Mouse (Mus musculus) adipocyte (in vitro differentiated cells): Measurements from ENCODE around the gene Fam208a.
A peak's percentile ranks its signal among the peaks of the same experiment; 100 is the strongest.

Experiments used
- DNase-seq: peaks from one replicate; pipeline ENCODE4 v3.0.0-alpha.2; 2016; ENCODE audit warnings: low spot score

Fam208a gene

DNA sequence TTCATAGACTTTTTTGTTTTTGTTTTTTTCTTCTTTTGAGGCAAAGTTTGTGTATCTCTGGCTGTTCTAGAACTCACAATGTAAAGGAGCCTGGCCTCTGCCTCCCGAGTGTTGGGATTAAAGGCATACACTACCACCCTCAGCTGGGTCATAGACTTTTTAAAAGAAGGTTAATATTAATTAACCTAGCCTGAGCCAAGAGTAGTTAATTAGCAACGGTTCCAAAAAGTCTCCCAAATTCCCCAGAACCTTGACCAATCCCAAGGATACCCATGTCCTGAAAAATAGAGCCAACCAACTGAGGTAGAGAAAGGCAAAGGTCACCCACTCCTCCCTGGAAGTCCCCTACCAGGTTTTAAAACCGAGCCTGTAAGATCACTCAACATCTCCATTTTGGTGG lies 7.8 kb upstream of the Fam208a start:
- no peak for DNase-seq

GRCm38 (mm10) chr14:27422301-27422700 lies 6.3 kb upstream of the Fam208a start:
- no peak for DNase-seq

- peak; percentile 89 for DNase-seq
Measured at GRCm38 (mm10) chr14:27428973-27429711, 508 bp downstream of the Fam208a start.

GRCm38 (mm10) chr14:27430280-27430679 lies 1.6 kb downstream of the Fam208a start:
- no peak for DNase-seq

GRCm38 (mm10) chr14:27432064-27432463 lies 3.4 kb downstream of the Fam208a start:
- DNase-seq: no peak

DNA sequence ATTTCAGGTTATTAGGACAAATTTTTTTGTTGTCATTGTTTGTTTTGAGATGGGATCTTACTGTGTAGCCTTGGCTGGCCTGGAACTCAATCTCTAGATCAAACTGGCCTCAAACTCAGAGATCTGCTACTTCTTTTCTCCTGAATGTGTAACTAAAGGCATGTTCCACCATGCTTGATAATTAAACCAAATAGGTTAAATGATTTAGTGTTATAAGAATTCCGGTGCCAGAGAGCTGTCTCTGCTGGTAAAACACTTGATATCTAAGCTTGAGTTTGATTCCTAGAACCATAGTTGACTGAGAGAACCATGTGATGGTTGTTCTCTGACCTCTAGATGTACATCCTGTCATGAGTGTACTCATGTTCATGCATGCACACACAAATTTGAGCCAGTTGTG lies 7.5 kb downstream of the Fam208a start:
- DNase-seq: no peak

DNA sequence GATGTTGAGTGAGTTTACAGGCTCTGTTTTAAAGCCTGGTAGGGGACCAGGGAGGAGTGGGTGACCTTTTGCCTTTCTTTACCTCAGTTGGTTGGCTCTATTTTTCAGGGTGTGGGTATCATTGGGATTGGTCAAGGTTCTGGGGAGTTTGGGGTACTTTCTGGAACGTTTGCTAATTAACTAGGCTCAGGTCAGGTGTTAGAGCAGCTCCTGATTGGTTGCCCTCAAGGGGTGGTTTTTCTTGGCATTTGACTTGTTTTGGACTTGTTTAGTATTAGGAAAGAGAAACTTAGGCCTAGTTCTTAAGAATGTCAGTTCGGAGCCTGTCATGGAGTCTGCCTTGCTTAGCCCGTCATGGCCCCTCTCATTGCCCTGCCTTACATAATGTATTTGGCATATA lies 8.2 kb downstream of the Fam208a start:
- DNase-seq: peak; percentile 68

DNA sequence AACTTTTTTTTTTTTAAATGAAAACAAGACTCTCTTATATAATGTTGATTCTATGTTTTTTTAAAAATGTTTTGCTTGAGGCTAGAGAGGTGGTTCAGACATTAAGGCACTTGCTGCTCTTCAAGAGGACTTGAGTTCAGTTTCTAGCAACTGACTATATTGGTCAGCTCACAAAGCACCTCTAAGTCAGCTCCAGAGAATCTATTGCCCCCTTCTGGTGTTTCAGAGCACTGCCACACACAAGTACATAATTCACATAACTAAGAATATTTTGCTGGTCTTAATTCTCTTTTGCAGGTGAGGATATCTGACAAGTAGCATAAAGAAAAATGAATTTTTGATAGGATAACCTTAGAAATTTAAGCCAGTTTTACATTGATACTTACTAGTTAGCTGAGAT lies 12.3 kb downstream of the Fam208a start:
- no peak for DNase-seq

DNA sequence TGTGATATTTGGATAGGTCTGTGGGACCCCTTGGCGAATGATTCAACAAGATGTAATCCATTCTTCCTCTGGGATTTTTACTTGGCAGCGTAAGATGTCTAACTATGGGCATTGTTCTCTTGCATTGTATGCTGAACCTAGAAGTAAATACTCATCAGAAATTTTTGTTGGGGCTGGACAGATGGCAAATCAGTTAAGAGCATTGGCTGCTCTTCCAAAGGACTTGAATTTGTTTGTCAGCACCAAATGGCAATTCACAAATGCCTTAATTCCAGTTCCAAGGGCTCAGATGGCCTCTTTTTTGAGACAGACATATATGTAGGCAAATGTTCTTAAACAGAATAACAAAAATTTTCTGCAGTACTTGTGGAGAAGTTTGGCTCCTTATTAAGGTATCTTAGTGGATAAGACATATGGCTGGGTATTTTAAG lies 16.2 kb downstream of the Fam208a start:
- no peak for DNase-seq

DNA sequence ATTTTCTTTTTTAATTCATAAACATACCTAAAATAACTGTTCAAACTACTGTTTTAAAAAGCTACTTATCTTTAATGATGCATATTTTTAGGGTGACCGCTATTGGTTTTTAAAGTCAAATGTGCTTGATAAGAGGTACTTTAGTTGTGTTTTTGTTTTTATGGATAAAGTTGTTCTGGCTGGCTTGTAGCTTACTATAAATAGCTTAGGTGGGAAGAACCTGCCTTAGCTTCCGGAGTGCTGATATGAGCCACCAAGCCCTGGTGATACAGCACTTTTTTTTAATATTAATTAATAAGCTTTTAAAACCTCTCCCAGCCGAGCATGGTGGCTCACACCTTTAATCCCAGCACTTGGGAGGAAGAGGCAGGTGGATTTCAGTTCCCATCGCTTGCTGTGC lies 18.3 kb downstream of the Fam208a start:
- no peak for DNase-seq

DNA sequence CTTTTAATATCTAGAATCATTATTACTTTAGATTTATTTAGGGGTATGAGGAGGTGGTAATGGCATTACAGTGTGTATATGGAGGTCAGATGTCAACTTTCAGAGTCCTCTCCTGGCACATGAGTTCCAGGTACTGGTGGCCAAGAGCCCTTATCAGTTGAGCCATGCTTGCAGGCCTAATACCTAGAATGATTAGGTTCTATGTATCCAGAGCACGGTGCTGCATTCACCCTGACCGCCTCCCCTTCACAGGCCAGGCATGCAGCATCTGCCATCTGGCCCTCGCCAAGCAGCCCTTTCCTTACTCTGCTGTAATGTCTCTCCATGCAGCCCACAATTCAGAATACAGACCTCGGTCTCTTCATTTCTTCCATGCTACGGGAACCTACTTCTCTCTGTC lies 62.8 kb downstream of the Fam208a start:
- no peak for DNase-seq

DNA sequence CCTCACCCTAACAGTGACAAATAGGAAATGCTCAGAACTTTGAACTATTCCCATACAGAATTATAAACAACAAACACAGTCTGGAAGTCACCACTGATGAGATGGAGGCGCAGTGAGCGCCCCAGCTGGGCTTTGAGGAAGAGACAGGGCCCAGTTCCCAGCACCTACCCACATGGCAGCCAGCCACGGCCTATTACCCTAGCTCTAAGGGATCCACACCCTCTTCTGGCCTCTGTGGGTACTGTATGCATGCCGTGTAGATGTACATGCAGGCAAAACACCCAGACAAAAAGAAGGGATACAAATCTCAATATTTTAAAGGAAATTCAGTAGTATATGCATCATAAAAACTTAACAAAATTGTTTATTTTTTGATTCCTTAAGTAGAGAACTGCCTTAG lies 64.9 kb downstream of the Fam208a start:
- DNase-seq: no peak

DNA sequence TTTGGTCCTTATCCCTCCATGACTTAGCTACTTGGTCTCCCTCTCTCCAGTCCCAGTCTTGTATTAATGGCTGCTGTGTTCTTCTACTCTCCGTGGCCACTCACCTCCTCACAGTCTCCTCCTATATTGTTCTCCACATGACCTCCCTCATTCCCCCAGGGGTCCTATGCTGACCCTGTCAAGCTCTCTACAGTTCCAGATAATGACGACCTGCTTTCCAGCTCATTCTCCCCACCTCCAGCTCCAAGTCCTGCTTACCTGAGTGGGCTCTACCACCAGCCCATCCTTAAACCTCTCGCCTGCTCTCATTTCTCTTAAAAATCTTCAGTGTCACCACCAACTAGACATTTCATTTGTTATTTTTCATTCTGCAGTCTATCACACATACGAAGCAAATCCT lies 72.5 kb downstream of the Fam208a start:
- no peak for DNase-seq

DNA sequence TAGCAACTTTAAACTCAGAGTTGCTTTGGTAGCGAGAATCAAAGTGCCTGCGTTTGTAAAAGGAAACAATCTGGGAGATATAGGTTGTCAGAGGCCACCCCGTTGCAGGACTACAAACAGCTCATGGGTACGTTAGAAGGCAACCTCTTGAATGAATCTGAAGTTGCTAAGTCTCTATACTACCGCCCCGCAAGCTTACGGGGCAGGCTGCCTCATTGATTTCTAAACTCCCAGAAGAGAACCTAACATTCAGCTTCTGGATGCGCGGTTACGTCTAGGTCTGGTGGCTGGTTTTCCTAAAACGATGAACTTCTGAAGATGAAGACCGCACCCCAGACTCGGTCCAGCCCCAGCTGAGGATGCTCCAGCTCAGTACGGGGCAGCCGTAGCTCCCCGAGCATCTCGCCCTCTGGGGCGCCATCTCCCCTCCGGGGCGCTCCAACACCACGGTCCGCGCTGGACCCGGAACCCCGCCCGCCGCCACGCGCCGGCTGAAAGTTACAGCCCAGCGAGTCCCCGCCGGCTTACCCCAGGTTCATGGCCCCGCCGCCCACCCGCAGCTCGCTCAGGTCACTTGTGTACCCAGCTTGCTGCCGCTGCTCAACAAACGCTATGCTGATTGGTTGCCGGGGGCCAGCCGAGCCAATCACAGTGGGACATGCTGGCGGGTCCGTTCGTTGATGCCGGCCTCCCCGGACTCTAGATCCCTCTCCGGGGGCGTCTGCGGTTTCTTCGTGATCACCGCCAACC lies 79.4 kb downstream of the Fam208a start, which contains the start of gene Ccdc66:
Gene Ccdc66 (minus strand): TSS at position 567 of the 750 bp plus-strand sequence.
- DNase-seq: peak; percentile 91

DNA sequence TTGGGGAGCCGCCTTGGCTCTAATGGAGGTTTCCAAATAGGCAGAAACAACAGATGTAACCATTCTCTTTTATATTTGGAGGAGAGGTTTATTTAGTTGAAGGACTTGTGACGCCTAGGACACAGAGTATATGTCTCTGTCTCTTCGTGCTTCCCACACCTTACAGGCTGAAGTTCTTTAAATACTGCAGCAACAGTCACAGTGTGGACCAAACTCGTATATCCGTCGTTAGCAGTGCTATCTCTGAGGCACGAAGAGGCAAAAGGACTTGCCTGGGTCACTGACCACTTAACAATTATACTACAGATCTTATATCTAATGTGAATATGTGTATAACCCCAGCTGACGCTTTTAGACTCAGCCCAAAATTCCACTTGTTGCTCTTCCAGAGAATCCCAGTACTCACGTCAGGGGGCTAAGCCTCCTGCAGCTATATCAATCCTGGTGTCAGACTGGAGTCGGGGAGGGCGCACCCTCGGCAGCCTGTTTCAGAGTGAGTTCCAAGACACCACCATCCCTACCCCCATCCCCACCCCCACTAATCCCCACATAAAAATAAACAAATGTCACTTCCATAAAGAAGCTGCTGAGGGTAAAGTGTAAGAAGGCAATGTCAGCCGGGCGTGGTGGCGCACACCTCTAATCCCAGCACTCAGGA lies 80.1 kb downstream of the Fam208a start:
- DNase-seq: no peak

DNA sequence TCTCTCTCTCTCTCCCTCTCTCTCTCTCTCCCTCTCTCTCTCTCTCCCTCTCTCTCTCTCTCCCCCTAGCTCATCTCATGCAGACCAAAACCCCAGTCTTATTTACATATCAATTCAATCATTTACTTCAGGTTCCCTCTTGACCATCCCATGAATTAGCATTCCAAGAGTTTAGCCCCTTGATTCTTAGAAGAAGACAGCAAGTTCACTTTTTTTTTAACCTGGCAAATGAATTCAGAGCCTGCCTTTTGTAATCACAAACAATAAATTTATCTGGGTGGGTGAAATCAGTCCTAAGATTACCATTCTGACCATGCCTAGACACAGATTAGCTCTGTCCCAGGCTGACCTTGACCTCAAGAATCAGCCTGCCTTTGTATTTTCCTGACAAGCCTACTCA lies 95.9 kb downstream of the Fam208a start:
- no peak for DNase-seq
